Comparison of ENCODE assay signal across 9 mouse cellular contexts in genomic region chr19:5818590-5818977, GRCm38 (mm10). TPM values are rescaled to one million over a fixed set of nuclear protein-coding genes. Genes with fewer than 3 reads are reported as not detected.
DNase-seq lines count a peak whose midpoint lies in the region; ATAC-seq and TF ChIP-seq lines count a peak whose summit lies in the region.
"Had no signal": no experiment of that assay in that cellular context is flagged by ENCODE, and none has a peak within 500 bp of the region (broad histone marks: within the 10 kb centered on the region; RNA-seq: fewer than 3 reads in every experiment).

No protein-coding gene starts in this region.

- no peak for TF ChIP-seq EP300 in heart, adult 2 months (IDR thresholded peaks at IDR 0.05; ENCODE audit: insufficient read depth, low read depth, low read length)
- TF ChIP-seq EP300 in lung, postnatal 0 days (IDR thresholded peaks at IDR 0.05): no peak

- H3K4me3 ChIP-seq in heart, adult 2 months: no peak overlapping the region
- no peak overlapping the region for H3K4me3 ChIP-seq in lung, postnatal 0 days (ENCODE audit: low read depth, low read length)
- no peak overlapping the region for H3K4me3 ChIP-seq in hindbrain, embryonic 13.5 days
- H3K4me3 ChIP-seq in olfactory bulb, adult 2 months (ENCODE audit: insufficient read depth, low read depth, low read length): no peak overlapping the region
- H3K4me3 ChIP-seq: neural tube, embryonic 12.5 days had no signal

- H3K36me3 ChIP-seq in heart, adult 2 months (ENCODE audit: control insufficient read depth, insufficient read depth, low read length): peaks cover 3% of the 10 kb centered on the region; the same call in 1 of the 2 replicates
- no peaks in the 10 kb centered on the region for H3K36me3 ChIP-seq in lung, postnatal 0 days (ENCODE audit: insufficient read depth, low read length)
- no peaks in the 10 kb centered on the region for H3K36me3 ChIP-seq in hindbrain, embryonic 13.5 days
- H3K36me3 ChIP-seq: neural tube, embryonic 12.5 days had no signal

- no peak for DNase-seq in heart, adult 2 months
- DNase-seq in heart, postnatal 36 days: no peak
- no peak for DNase-seq in lung, postnatal 0 days (ENCODE audit: low spot score)
- DNase-seq in lung, postnatal 14 days: no peak
- no peak for DNase-seq in ovary, postnatal 10 days (ENCODE audit: low spot score)
- no peak for DNase-seq in urinary bladder, adult 2 months (ENCODE audit: low spot score)

- TF ChIP-seq POLR2A in heart, adult 2 months (IDR thresholded peaks at IDR 0.05; ENCODE audit: insufficient read depth, low read depth, low read length): no peak
- TF ChIP-seq POLR2A in olfactory bulb, adult 2 months (IDR thresholded peaks at IDR 0.05; ENCODE audit: insufficient read depth, low read depth, low read length): no peak

- no peaks in the 10 kb centered on the region for H3K79me2 ChIP-seq in heart, adult 2 months (replicated peaks; ENCODE audit: control insufficient read depth, insufficient read depth, low read length)

- H3K9me3 ChIP-seq in lung, postnatal 0 days (ENCODE audit: low read length): no peaks in the 10 kb centered on the region
- H3K9me3 ChIP-seq in hindbrain, embryonic 13.5 days: no peaks in the 10 kb centered on the region
- H3K9me3 ChIP-seq: neural tube, embryonic 12.5 days had no signal

- no peaks in the 10 kb centered on the region for H3K27me3 ChIP-seq in heart, adult 2 months (ENCODE audit: control insufficient read depth, insufficient read depth, low read length)
- H3K27me3 ChIP-seq in lung, postnatal 0 days (replicated peaks; ENCODE audit: insufficient read depth, low read length): no peaks in the 10 kb centered on the region
- H3K27me3 ChIP-seq in hindbrain, embryonic 13.5 days: no peaks in the 10 kb centered on the region
- H3K27me3 ChIP-seq: neural tube, embryonic 12.5 days had no signal

- 0 out of 2 replicates have a peak overlapping the region, but pooled peaks have one; percentile 16 for H3K9ac ChIP-seq in heart, adult 2 months (ENCODE audit: low read depth, low read length)
- peak overlapping the region; percentile 23; the same call in 1 of the 2 replicates for H3K9ac ChIP-seq in lung, postnatal 0 days (replicated peaks; ENCODE audit: low read depth)
- no peak overlapping the region for H3K9ac ChIP-seq in hindbrain, embryonic 13.5 days

- no peak overlapping the region for H3K4me2 ChIP-seq in lung, postnatal 0 days (replicated peaks; ENCODE audit: low read depth, low read length)
- no peak overlapping the region for H3K4me2 ChIP-seq in hindbrain, embryonic 13.5 days

- 70% methylated on average over 6 of the region's 6 CpGs for WGBS in heart, adult 2 months
- 62% methylated on average over 6 of the region's 6 CpGs for WGBS in lung, postnatal 0 days
- WGBS in hindbrain, embryonic 13.5 days: 75% methylated on average over 6 of the region's 6 CpGs
- WGBS in olfactory bulb, adult 2 months: 78% methylated on average over 6 of the region's 6 CpGs

- H3K27ac ChIP-seq in heart, adult 2 months: peak overlapping the region; percentile 95
- peak overlapping the region; percentile 91; the same call in 1 of the 2 replicates for H3K27ac ChIP-seq in lung, postnatal 0 days (ENCODE audit: low read length)
- H3K27ac ChIP-seq in hindbrain, embryonic 13.5 days: no peak overlapping the region
- peak overlapping the region; percentile 14; the same call in 1 of the 2 replicates for H3K27ac ChIP-seq in olfactory bulb, adult 2 months (ENCODE audit: insufficient read depth, low read depth, low read length)
- H3K27ac ChIP-seq: neural tube, embryonic 12.5 days had no signal

- intact Hi-C loops in heart, adult 2 months (cut with DNase I): loop anchor here (2.0 kb wide), 1 partner anchor 16 kb away; no protein-coding TSS in a partner anchor
- intact Hi-C loops in heart, postnatal 36 days (cut with DNase I): loop anchor here (1.0 to 2.0 kb wide), 2 partner anchors 16 to 26 kb away; no protein-coding TSS in a partner anchor

- ATAC-seq in lung, postnatal 0 days: no peak
- 0 out of 2 replicates have a peak, but pooled peaks have one; percentile 14 for ATAC-seq in hindbrain, embryonic 13.5 days (ENCODE audit: low FRiP score)

- TF ChIP-seq CTCF in heart, adult 2 months (IDR thresholded peaks at IDR 0.05): no peak
- no peak for TF ChIP-seq CTCF in lung, postnatal 0 days (IDR thresholded peaks at IDR 0.05)
- TF ChIP-seq CTCF in olfactory bulb, adult 2 months (IDR thresholded peaks at IDR 0.05; ENCODE audit: insufficient read depth, low read depth, low read length): 0 out of 2 replicates have a peak, but pooled peaks have one; percentile 11

- H3K4me1 ChIP-seq in heart, adult 2 months (ENCODE audit: control insufficient read depth, insufficient read depth, low read length): peaks cover 15% of the 10 kb centered on the region
- peaks cover 19% of the 10 kb centered on the region for H3K4me1 ChIP-seq in lung, postnatal 0 days (ENCODE audit: insufficient read depth, low read depth, low read length)
- H3K4me1 ChIP-seq in hindbrain, embryonic 13.5 days (replicated peaks): peaks cover 33% of the 10 kb centered on the region
- peaks cover 63% of the 10 kb centered on the region for H3K4me1 ChIP-seq in olfactory bulb, adult 2 months (ENCODE audit: control insufficient read depth, insufficient read depth, low read length)

RNA-seq across cellular contexts. Expression of gene Scyl1, which starts 47.4 kb away (rescaled TPM):
- 10 to 100 TPM; 57.2 to 70.0 TPM for total RNA-seq in heart, adult 2 months (2021)
- polyA plus RNA-seq in heart, adult 2 months (2012; rRNA removed): 95.6 and 113 TPM in 2 replicates
- total RNA-seq in heart, postnatal 36 days (2021): 10 to 100 TPM; 69.0 to 72.9 TPM
- 64.6 TPM in 2 replicates for polyA plus RNA-seq in lung, postnatal 0 days (2015; fragmentation: Nextera tagmentation; extraction: Ambion mirVana)
- 67.6 and 72.4 TPM in 2 replicates for polyA plus RNA-seq in hindbrain, embryonic 13.5 days (2015; fragmentation: Nextera tagmentation; extraction: Ambion mirVana)
- not detected in 2 replicates for polyA plus RNA-seq in olfactory bulb, adult 2 months (2012; ENCODE audit: insufficient read depth, insufficient read length, low replicate concordance, missing spikeins)
- 104 and 123 TPM in 2 replicates for polyA plus RNA-seq in urinary bladder, adult 2 months (2012; rRNA removed)

RNA-seq across cellular contexts. Expression of gene Frmd8, which starts 56.5 kb away (rescaled TPM):
- total RNA-seq in heart, adult 2 months (2021): 1 to 10 TPM; 7.7 to 8.4 TPM
- 7.0 and 9.3 TPM in 2 replicates for polyA plus RNA-seq in heart, adult 2 months (2012; rRNA removed)
- 10 to 100 TPM; 11.4 to 11.7 TPM for total RNA-seq in heart, postnatal 36 days (2021)
- polyA plus RNA-seq in lung, postnatal 0 days (2015; fragmentation: Nextera tagmentation; extraction: Ambion mirVana): 33.9 and 35.1 TPM in 2 replicates
- polyA plus RNA-seq in hindbrain, embryonic 13.5 days (2015; fragmentation: Nextera tagmentation; extraction: Ambion mirVana): 17.5 and 19.3 TPM in 2 replicates
- not detected in 2 replicates for polyA plus RNA-seq in olfactory bulb, adult 2 months (2012; ENCODE audit: insufficient read depth, insufficient read length, low replicate concordance, missing spikeins)
- 20.7 and 21.6 TPM in 2 replicates for polyA plus RNA-seq in urinary bladder, adult 2 months (2012; rRNA removed)

RNA-seq across cellular contexts. Expression of gene Slc25a45, which starts 59.0 kb away (rescaled TPM):
- 1 to 10 TPM; 2.8 TPM for total RNA-seq in heart, adult 2 months (2021)
- 7.9 and 8.2 TPM in 2 replicates for polyA plus RNA-seq in heart, adult 2 months (2012; rRNA removed)
- total RNA-seq in heart, postnatal 36 days (2021): 1 to 10 TPM; 3.4 to 4.2 TPM
- polyA plus RNA-seq in lung, postnatal 0 days (2015; fragmentation: Nextera tagmentation; extraction: Ambion mirVana): 8.4 and 10.2 TPM in 2 replicates
- 2.6 and 2.8 TPM in 2 replicates for polyA plus RNA-seq in hindbrain, embryonic 13.5 days (2015; fragmentation: Nextera tagmentation; extraction: Ambion mirVana)
- polyA plus RNA-seq in olfactory bulb, adult 2 months (2012; ENCODE audit: insufficient read depth, insufficient read length, low replicate concordance, missing spikeins): not detected in 2 replicates
- polyA plus RNA-seq in urinary bladder, adult 2 months (2012; rRNA removed): 19.2 and 25.1 TPM in 2 replicates
